Mouse (Mus musculus) limb, embryonic 12.5 days (tissue): ENCODE data around the gene Dchs1. TPM values are rescaled to one million over a fixed set of nuclear protein-coding genes. Genes with fewer than 3 reads are reported as not detected.
A peak's percentile ranks its signal among the peaks of the same experiment; 100 is the strongest.
"Not testable (repeated sequence)": the region's sequence is repeated elsewhere in the genome, so short reads cannot be mapped to it uniquely, and the experiment has no call there.

Experiments
- ATAC-seq: fragments of 200-750 bp; cut with Nextera tagmentation; 2 replicates; pipeline ENCODE4 v1.8.0; 2017; ENCODE audit warnings: low read depth, moderate TSS enrichment; ENCODE audit not compliant: insufficient number of reproducible peaks, insufficient read depth, low FRiP score, low TSS enrichment
- H3K27ac ChIP-seq: fragments of 300-500 bp; sonication (generic); 2 replicates; pipeline ENCODE4 v1.5.1; 2016; ENCODE audit warnings: mild to moderate bottlenecking, moderate library complexity
- H3K27me3 ChIP-seq: fragments of 300-500 bp; sonication (generic); 2 replicates; pipeline ENCODE4 v1.6.1; 2016; ENCODE audit warnings: mild to moderate bottlenecking, moderate library complexity
- H3K36me3 ChIP-seq: fragments of 300-500 bp; sonication (generic); 2 replicates; pipeline ENCODE4 v1.6.1; 2016; ENCODE audit warnings: mild to moderate bottlenecking, moderate library complexity
- H3K4me1 ChIP-seq: fragments of 300-500 bp; sonication (generic); replicated peaks from 2 replicates; pipeline ENCODE4 v1.6.1; 2016
- H3K4me2 ChIP-seq: fragments of 300-500 bp; sonication (generic); 2 replicates; pipeline ENCODE4 v1.6.1; 2016; ENCODE audit warnings: mild to moderate bottlenecking, moderate library complexity
- H3K4me3 ChIP-seq: fragments of 300-500 bp; sonication (generic); replicated peaks from 2 replicates; pipeline ENCODE4 v1.5.1; 2016; ENCODE audit warnings: mild to moderate bottlenecking
- H3K9ac ChIP-seq: fragments of 300-500 bp; sonication (generic); replicated peaks from 2 replicates; pipeline ENCODE4 v1.6.1; 2016; ENCODE audit warnings: mild to moderate bottlenecking, moderate library complexity
- H3K9me3 ChIP-seq: fragments of 300-500 bp; sonication (generic); 2 replicates; pipeline ENCODE4 v1.6.1; 2016; ENCODE audit warnings: mild to moderate bottlenecking, moderate library complexity
- WGBS: fragments of 180-500 bp; shearing (Covaris S2); methylation state at CpG from one replicate; pipeline ENCODE4 v1.1.7; 2016; 5-methylcytosine and 5-hydroxymethylcytosine counted together
- polyA plus RNA-seq: library from polyadenylated mRNA; unstranded; fragments of >200 nt; fragmentation: Nextera tagmentation; extraction: Ambion mirVana; gene quantifications from 2 replicates; pipeline ENCODE4 v1.2.1, GENCODE M21; 2016

The Dchs1 gene
- polyA plus RNA-seq, 1 experiment from 2014 or later, result 24.8 TPM

DNA sequence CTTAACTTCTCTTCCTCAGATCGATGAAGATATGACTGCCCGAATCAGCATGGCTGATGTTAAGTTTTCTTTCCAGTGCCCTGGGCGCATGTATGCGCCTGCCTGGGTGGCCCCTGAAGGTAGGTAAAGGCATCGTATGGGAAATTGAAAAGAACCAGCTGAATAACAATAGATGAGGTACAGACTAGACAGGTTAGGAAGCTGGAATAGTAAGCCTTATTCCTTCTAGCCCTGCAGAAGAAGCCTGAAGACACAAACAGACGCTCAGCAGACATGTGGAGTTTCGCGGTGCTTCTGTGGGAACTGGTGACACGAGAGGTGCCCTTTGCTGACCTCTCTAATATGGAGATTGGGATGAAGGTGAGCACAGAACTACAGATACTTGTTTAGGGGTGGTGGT is 45.5 kb downstream of the Dchs1 start:
- WGBS, result 90% methylated on average over 9 of the region's 9 CpGs
- peaks cover 46% of the 10 kb centered on the region for H3K36me3 ChIP-seq
- H3K9me3 ChIP-seq, result no peaks in the 10 kb centered on the region
- no peak overlapping the region for H3K9ac ChIP-seq
- H3K27ac ChIP-seq, result no peak overlapping the region
- H3K27me3 ChIP-seq, result no peaks in the 10 kb centered on the region
- no peak for ATAC-seq
- H3K4me1 ChIP-seq, result peaks cover 34% of the 10 kb centered on the region
- no peak overlapping the region for H3K4me3 ChIP-seq
- no peak overlapping the region for H3K4me2 ChIP-seq

- ATAC-seq, result no peak
Observed at GRCm38 (mm10) chr7:105740851-105741250, 46.6 kb downstream of the Dchs1 start.

DNA sequence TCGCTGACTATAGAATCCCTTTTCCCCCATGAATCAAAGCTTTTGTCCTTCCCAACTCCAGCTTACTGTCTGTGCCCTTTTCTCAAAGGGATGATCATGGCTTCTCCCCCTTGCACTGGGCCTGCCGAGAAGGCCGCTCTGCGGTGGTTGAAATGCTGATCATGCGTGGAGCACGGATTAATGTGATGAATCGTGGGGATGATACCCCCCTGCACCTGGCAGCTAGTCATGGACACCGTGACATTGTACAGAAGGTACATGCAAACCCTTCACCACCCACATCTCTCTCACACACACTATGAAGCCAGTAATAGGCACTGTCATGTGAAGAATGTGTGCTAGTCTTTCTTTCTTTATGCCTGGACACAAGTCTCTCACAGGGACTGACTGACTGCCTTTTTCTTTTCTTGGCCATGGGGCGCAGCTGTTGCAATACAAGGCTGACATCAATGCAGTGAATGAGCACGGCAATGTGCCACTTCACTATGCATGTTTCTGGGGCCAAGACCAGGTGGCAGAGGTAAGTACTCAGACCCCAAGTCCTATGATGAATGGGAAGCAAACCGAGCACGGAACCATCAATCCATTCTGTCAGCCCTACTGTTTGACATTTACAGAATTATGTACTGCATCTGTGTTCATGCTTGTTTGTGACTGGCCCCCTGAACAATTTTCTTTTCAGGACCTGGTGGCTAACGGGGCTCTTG is 47.2 kb downstream of the Dchs1 start:
- Histone ChIP-seq H3K27me3 (no peaks in the 10 kb centered on the region), H3K27ac (peak overlapping the region; percentile 45; the same call in 1 of the 2 replicates), H3K9me3 (no peaks in the 10 kb centered on the region), H3K36me3 (peaks cover 36% of the 10 kb centered on the region), H3K4me1 (peaks cover 40% of the 10 kb centered on the region), H3K4me2 (no peak overlapping the region), H3K9ac (no peak overlapping the region), H3K4me3 (no peak overlapping the region)
- ATAC-seq, result no peak
- WGBS, result 91% methylated on average over 13 of the region's 13 CpGs

More at GRCm38 (mm10) chr7:105740851-105741250, 46.6 kb downstream of the Dchs1 start:
- H3K36me3 ChIP-seq, result peaks cover 36% of the 10 kb centered on the region
- no peak overlapping the region for H3K4me3 ChIP-seq
- H3K27me3 ChIP-seq, result no peaks in the 10 kb centered on the region
- peaks cover 34% of the 10 kb centered on the region for H3K4me1 ChIP-seq
- no peak overlapping the region for H3K9ac ChIP-seq
- 87% methylated on average over 6 of the region's 6 CpGs for WGBS
- no peaks in the 10 kb centered on the region for H3K9me3 ChIP-seq
- H3K4me2 ChIP-seq, result no peak overlapping the region
- no peak overlapping the region for H3K27ac ChIP-seq

GRCm38 (mm10) chr7:105738948-105739347 is 48.5 kb downstream of the Dchs1 start:
- 0 out of 2 replicates have a peak overlapping the region, but pooled peaks have one; percentile 13 for H3K4me3 ChIP-seq
- peaks cover 43% of the 10 kb centered on the region for H3K4me1 ChIP-seq
- WGBS, result 14% methylated on average over 3 of the region's 3 CpGs
- peak overlapping the region; percentile 80 for H3K4me2 ChIP-seq
- H3K9ac ChIP-seq, result no peak overlapping the region
- H3K9me3 ChIP-seq, result no peaks in the 10 kb centered on the region
- no peak for ATAC-seq
- H3K27me3 ChIP-seq, result no peaks in the 10 kb centered on the region
- H3K36me3 ChIP-seq, result peaks cover 46% of the 10 kb centered on the region
- H3K27ac ChIP-seq, result peak overlapping the region; percentile 82

- peak overlapping the region; percentile 82; the same call in 1 of the 2 replicates for H3K27ac ChIP-seq
- H3K9me3 ChIP-seq, result no peaks in the 10 kb centered on the region
- no peaks in the 10 kb centered on the region for H3K27me3 ChIP-seq
- peaks cover 53% of the 10 kb centered on the region for H3K36me3 ChIP-seq
- ATAC-seq, result no peak
- H3K9ac ChIP-seq, result no peak overlapping the region; the same call in 1 of the 2 replicates
- 82% methylated on average over 2 of the region's 2 CpGs for WGBS
- H3K4me2 ChIP-seq, result peak overlapping the region; percentile 80
- no peak overlapping the region for H3K4me3 ChIP-seq
- H3K4me1 ChIP-seq, result peaks cover 38% of the 10 kb centered on the region
Observed at GRCm38 (mm10) chr7:105738286-105738685, 49.2 kb downstream of the Dchs1 start.

GRCm38 (mm10) chr7:105737648-105738047 is 49.8 kb downstream of the Dchs1 start:
- WGBS, result 38% methylated on average over 3 of the region's 3 CpGs
- peak overlapping the region; percentile 82 for H3K4me3 ChIP-seq
- peaks cover 33% of the 10 kb centered on the region for H3K4me1 ChIP-seq
- H3K27me3 ChIP-seq, result no peaks in the 10 kb centered on the region
- H3K4me2 ChIP-seq, result peak overlapping the region; percentile 80
- no peak for ATAC-seq
- no peak overlapping the region for H3K27ac ChIP-seq
- H3K36me3 ChIP-seq, result peaks cover 53% of the 10 kb centered on the region
- H3K9ac ChIP-seq, result peak overlapping the region; percentile 85
- H3K9me3 ChIP-seq, result no peaks in the 10 kb centered on the region

DNA sequence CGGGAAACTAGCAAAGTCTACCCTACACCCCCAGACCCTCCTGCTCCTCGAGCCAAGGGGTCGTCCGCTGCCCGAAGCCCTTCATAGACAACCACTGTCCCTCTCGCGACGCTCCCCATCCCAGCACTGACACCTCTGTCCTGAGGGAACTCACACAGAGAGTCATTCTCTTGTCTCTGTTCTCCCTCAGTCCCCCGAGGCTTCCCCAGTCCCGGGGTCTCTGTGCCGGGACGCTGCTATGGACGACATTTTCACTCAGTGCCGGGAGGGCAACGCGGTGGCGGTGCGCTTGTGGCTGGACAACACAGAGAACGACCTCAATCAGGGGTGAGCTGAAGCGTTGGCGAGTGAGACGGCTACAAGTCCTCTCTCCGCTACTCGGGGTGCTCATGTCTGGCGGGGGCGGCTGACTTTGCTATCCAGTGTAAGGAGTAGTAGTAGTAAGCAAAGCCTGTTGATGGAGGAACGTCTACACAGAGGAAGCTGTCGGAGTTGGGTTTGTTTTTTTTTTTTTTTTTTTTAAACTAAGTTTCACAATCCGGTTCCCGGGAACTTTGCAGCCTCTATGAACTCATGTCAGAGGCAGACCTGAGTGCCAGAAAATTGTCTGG is 50.4 kb downstream of the Dchs1 start, which contains the start of gene Rrp8:
Gene Rrp8 (minus strand): TSS at position 475 of the 611 bp plus-strand sequence.
- Histone ChIP-seq H3K36me3 (peaks cover 53% of the 10 kb centered on the region), H3K9me3 (no peaks in the 10 kb centered on the region), H3K27me3 (no peaks in the 10 kb centered on the region), H3K9ac (peak within 1 kb of the TSS; percentile 85), H3K4me2 (peak within 1 kb of the TSS; percentile 80), H3K4me1 (peaks cover 33% of the 10 kb centered on the region), H3K27ac (peak within 1 kb of the TSS; percentile 80), H3K4me3 (peak within 1 kb of the TSS; percentile 82)
- no peak for ATAC-seq
- under 1% methylated on average over 30 of the region's 30 CpGs for WGBS

DNA sequence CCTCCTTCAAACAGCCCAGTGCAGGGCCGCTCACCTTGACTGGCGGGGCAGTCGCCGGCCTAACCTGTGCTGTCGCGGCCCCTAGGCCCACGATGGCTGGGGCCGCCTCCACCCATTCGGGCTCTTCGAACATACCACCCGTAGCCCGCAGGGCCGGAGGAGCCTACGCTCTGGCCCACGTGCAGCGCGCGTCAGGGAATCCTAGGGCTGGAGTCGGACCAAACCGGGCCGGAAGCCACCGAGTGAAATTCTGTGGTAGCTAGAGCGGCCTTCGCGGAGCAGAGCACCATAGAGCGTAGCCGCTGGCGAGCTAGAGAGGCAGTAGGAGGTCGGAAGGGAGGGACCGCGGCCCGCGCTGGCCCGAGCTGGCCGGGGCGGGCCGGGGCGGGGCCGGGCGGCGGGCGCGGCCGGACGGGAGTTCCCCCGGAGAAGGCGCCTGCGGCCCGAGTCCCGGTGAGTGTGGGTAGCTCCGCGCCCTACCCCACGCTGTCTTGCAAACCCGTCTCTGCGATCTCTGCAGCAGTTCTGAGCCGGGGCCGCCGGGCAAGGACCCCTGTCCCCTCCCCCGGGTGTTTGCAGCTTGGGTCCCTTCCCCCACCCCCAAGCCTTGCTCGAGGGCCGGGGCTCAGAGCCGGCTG is 51.1 kb downstream of the Dchs1 start, which contains the start of gene Ilk:
Gene Ilk (plus strand): TSS at position 329 of the 638 bp plus-strand sequence.
- Histone ChIP-seq H3K9ac (peak within 1 kb of the TSS; percentile 85), H3K36me3 (peaks cover 53% of the 10 kb centered on the region), H3K4me3 (peak within 1 kb of the TSS; percentile 82), H3K4me1 (peaks cover 33% of the 10 kb centered on the region), H3K4me2 (peak within 1 kb of the TSS; percentile 80), H3K27ac (peak within 1 kb of the TSS; percentile 80), H3K27me3 (no peaks in the 10 kb centered on the region), H3K9me3 (no peaks in the 10 kb centered on the region)
- ATAC-seq, result peak; percentile 96
- WGBS, result under 1% methylated on average over 56 of the region's 62 CpGs

DNA sequence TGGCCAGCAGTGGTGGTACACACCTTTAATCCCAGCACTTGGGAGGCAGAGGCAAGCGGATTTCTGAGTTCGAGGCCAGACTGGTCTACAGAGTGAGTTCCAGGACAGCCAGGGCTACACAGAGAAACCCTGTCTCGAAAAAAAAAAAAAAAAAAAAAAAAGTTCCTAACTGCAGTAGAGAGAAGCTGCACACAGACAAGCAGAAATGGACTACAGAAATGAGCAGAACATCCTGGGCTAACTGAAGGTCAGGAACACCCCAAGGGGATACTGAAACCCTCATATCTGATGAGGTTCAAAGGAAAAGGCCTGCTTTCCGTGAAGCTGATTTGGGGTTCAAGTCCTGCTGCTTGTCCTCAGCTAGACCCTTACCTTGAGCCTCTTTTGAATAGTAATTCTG is 52.0 kb downstream of the Dchs1 start:
- not testable (repeated sequence) for H3K27me3 ChIP-seq, ATAC-seq, H3K9me3 ChIP-seq
- Histone ChIP-seq H3K4me3 (peak overlapping the region; percentile 82), H3K4me2 (peak overlapping the region; percentile 80), H3K9ac (peak overlapping the region; percentile 85), H3K27ac (peak overlapping the region; percentile 80), H3K4me1 (peaks cover 33% of the 10 kb centered on the region), H3K36me3 (peaks cover 53% of the 10 kb centered on the region)
- 52% methylated on average over 4 of the region's 4 CpGs for WGBS

GRCm38 (mm10) chr7:105734826-105735225 is 52.6 kb downstream of the Dchs1 start:
- Histone ChIP-seq H3K4me2 (peak overlapping the region; percentile 80), H3K9me3 (no peaks in the 10 kb centered on the region), H3K9ac (peak overlapping the region; percentile 42; the same call in 1 of the 2 replicates), H3K27ac (no peak overlapping the region), H3K36me3 (peaks cover 53% of the 10 kb centered on the region), H3K27me3 (no peaks in the 10 kb centered on the region), H3K4me3 (0 out of 2 replicates have a peak overlapping the region, but pooled peaks have one; percentile 82), H3K4me1 (peaks cover 33% of the 10 kb centered on the region)
- WGBS, result 88% methylated on average over 8 of the region's 8 CpGs
- no peak for ATAC-seq

GRCm38 (mm10) chr7:105733836-105734235 is 53.6 kb downstream of the Dchs1 start:
- Histone ChIP-seq H3K4me2 (no peak overlapping the region), H3K4me3 (no peak overlapping the region), H3K9me3 (no peaks in the 10 kb centered on the region), H3K36me3 (peaks cover 60% of the 10 kb centered on the region), H3K4me1 (peaks cover 26% of the 10 kb centered on the region), H3K27ac (no peak overlapping the region), H3K27me3 (no peaks in the 10 kb centered on the region), H3K9ac (no peak overlapping the region)
- ATAC-seq, result no peak
- 94% methylated on average over 11 of the region's 11 CpGs for WGBS
